Mouse (Mus musculus): ENCODE measurements at regions not wholly inside any gene's neighbourhood (a gene's known extent, or its start where the extent isn't known, plus 50 kb on each side); places are given as distances from the start of the nearest gene placed in this dataset.
A peak's percentile ranks its signal among the peaks of the same experiment; 100 is the strongest.

DNA sequence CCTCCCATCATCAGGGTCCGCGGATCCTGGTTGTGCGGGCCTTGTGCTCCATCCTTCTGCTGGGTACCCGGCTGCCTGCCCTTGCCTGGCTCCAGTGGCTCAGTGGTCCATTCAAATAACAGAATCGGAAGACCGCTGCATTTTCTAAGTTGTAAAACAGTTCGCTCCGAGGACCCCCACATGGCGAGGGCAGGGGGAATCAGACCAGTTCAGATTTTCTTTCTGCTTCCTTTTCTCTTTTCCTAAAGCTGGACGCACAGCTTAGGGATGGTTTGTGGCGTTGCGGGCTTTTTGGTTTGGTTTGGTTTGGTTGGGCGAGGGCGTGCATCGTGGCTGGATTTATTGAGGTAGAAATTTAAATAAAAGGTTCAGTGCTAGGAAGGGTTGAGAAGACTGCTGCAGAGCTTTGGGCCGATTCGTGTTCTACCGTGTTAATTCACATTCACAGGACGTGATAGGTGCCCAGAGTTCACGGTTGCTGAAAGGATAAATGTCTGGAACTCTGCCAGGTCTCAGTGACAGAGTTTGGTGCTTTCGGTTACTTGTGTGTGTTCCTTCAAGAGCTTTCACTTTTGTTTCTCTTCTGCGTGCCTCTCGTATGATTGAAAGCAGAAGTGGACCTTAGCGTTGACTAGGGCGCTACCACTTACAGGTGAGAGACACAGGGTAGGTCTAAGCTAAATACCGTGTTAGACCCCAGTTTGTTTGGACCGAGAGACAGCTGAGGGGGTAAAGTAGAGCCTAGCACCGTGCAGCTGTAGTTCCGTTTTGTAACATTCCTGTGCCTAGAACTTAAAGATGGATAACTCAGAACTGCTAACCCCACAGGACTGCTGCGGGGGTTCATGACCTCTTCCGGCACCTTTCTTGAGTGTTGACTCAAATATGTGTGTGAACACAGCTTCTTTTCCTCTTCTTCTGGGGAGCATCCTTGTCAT, 61.9 kb upstream of the Ak4 start:
- H3K27me3 ChIP-seq (ENCODE audit: control insufficient read depth, insufficient read depth, low read depth, low read length): no peaks in the 10 kb centered on the region
- ATAC-seq (ENCODE audit: low read depth): peak; percentile 27
- H3K9ac ChIP-seq (ENCODE audit: low read length): peak overlapping the region; percentile 84

DNA sequence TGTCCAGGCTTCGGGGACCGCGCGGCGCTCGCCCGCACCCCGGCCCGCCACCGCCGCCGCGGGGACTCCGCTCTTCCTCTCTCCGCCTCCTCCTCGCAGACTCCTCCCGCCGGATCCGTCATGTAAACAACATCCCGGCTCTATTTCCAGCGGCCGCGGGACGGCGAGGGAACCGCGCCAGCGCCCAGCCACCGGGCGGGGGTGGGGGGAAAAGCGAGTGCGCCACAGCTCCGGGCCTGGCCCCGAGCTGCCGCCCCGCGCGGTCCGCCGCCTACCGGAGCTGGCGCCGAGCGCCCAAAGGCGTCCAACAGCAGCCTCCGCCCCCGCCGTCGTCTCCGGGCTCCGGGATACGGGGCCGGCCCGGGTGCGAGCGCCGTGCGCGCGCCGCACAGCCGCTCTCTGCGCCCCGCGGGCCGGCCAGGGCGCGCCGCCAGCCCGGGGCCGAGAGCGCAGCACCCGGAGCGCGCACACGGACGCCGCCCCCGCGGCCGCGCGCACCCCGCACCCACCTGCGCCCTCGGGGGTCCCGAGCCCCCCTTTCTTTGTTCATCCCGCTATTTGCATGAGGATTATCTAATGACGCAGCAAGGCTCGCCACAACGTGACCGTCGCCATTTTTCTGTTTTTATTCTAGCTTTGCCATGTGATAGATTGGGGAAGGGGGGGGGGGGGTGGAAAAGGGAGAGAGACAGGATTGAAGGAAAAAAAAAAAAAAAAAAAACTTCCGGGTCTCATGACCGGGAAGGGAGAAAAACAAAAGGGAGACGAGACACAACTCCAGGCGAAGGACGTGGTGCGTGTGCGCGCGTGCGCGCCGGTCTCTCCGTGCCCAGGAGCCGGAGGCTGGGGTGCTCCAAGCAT, 62.8 kb upstream of the Ak4 start:
- H3K4me3 ChIP-seq (ENCODE audit: low read length): peak overlapping the region; percentile 79
- H3K4me2 ChIP-seq (ENCODE audit: low read depth, low read length): peak overlapping the region; percentile 99
- peak overlapping the region; percentile 72 for H3K27ac ChIP-seq (ENCODE audit: low read length)
- WGBS: under 1% methylated on average over 88 of the region's 107 CpGs
- ATAC-seq (ENCODE audit: low read depth): peak; percentile 82
- H3K9ac ChIP-seq (ENCODE audit: low read length): peak overlapping the region; percentile 84
- H3K4me1 ChIP-seq (replicated peaks; ENCODE audit: control insufficient read depth, insufficient read depth, low read length): peaks cover 12% of the 10 kb centered on the region
- H3K9me3 ChIP-seq (ENCODE audit: control insufficient read depth, low read length): no peaks in the 10 kb centered on the region
- H3K27me3 ChIP-seq (ENCODE audit: control insufficient read depth, insufficient read depth, low read depth, low read length): no peaks in the 10 kb centered on the region
- no peaks in the 10 kb centered on the region for H3K36me3 ChIP-seq (ENCODE audit: control insufficient read depth, insufficient read depth, low read length)

More for the DNA sequence above, 61.9 kb upstream of the Ak4 start:
- H3K4me2 ChIP-seq (ENCODE audit: low read depth, low read length): peak overlapping the region; percentile 99
- peak overlapping the region; percentile 72 for H3K27ac ChIP-seq (ENCODE audit: low read length)
- no peaks in the 10 kb centered on the region for H3K9me3 ChIP-seq (ENCODE audit: control insufficient read depth, low read length)
- WGBS: 3% methylated on average over 31 of the region's 31 CpGs
- peaks cover 12% of the 10 kb centered on the region for H3K4me1 ChIP-seq (replicated peaks; ENCODE audit: control insufficient read depth, insufficient read depth, low read length)
- H3K4me3 ChIP-seq (ENCODE audit: low read length): peak overlapping the region; percentile 79
- H3K36me3 ChIP-seq (ENCODE audit: control insufficient read depth, insufficient read depth, low read length): no peaks in the 10 kb centered on the region

DNA sequence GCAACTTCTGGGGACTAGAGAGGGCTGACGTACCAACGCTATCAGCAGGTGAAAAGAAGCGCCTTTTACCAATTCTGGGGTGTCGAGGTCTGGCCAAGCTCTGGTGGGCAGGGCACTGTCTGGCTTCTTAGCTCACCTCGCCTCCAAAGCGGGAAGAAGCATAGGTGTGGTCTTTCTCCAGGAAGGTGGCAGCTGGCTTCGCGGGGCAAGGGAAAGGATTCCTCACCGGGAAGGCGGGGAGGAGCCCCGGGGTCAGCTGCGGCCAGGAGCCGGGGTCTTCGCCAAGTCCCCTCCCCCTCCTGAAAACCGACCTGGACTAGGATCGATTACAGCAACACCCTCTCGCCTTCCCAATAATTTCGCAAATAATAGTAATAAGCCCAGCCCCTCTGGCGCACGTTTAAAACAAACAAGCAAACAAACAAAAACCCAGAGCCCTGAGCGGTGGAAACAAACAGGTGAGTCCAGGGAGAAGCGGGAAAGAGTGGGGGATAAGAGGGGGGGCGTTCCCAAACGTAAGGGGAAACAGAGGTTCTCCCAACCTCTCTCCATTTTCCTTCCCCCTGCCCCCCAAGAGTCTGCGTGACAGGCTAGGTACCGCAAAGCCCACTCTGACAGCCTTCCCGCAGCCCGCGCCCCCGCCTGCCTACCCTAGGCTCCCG, 63.5 kb upstream of the Ak4 start:
- ATAC-seq (ENCODE audit: low read depth): no peak
- 1% methylated on average over 30 of the region's 31 CpGs for WGBS
- Histone ChIP-seq H3K4me2 (ENCODE audit: low read depth, low read length) (peak overlapping the region; percentile 99), H3K4me1 (replicated peaks; ENCODE audit: control insufficient read depth, insufficient read depth, low read length) (peaks cover 12% of the 10 kb centered on the region), H3K36me3 (ENCODE audit: control insufficient read depth, insufficient read depth, low read length) (no peaks in the 10 kb centered on the region), H3K27me3 (ENCODE audit: control insufficient read depth, insufficient read depth, low read depth, low read length) (no peaks in the 10 kb centered on the region), H3K9me3 (ENCODE audit: control insufficient read depth, low read length) (no peaks in the 10 kb centered on the region), H3K27ac (ENCODE audit: low read length) (peak overlapping the region; percentile 72), H3K4me3 (ENCODE audit: low read length) (peak overlapping the region; percentile 79), H3K9ac (ENCODE audit: low read length) (peak overlapping the region; percentile 84)

DNA sequence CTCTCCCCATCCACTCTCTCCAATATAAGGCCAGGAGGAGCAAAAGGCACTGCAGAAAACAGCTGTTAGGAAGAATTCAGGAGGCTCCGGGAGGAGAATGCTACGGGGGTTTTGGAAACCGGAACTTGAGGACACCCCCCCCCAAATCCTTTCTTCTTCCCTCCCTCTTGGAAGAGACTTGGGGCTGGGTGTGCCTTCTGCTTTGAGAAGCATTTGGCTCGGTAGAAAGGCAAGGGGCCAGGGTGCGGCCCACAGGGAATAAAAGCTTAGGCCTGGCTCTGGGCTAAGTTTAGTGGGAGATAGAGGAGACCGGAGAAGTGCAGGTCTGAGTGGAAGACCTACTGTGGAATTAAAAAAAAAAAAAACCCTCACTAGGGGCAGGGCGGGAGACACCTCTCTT, 64.1 kb upstream of the Ak4 start:
- Histone ChIP-seq H3K9ac (ENCODE audit: low read length) (peak overlapping the region; percentile 53), H3K27ac (ENCODE audit: low read length) (no peak overlapping the region)
- no peak for ATAC-seq (ENCODE audit: low read depth)

DNA sequence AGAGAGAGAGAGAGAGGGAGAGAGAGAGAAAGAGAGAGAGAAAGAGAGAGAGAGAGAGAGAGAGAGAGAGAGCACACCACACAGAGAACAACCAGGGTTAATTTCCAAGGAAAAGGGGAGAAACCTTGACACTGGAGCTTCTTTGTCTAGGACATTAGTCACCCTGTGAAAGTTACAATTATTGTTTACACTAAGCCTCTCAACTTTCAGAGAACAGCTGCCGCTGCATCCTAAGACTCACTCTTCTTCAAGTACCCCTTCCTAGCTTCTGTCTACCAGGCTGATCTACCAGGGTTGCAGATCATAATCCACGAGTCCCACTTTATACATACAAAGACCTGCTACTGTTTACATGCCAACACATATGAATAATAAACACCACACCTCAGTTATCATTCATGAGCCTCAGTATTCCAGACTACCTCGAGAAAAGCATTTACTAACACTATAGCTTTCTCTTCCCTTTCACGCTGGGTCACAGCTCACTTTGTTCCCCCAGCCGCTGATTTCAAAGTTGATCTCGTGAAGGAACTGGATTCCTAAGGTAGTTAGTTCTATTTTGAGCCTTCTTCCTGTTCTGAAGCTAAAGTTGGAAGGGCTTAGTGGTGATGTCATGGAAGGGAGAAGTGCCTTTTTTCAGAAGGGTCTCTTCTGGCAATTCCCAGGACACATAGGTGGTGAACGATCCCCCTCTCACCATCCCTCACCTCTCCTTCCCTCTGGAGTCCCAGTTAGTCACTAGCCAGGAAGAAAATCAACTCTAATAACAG, 64.8 kb upstream of the Ak4 start:
- Histone ChIP-seq H3K9me3 (ENCODE audit: control insufficient read depth, low read length) (no peaks in the 10 kb centered on the region), H3K27ac (ENCODE audit: low read length) (no peak overlapping the region), H3K4me3 (ENCODE audit: low read length) (peak overlapping the region; percentile 79; the same call in 1 of the 2 replicates), H3K9ac (ENCODE audit: low read length) (no peak overlapping the region; the same call in 1 of the 2 replicates), H3K36me3 (ENCODE audit: control insufficient read depth, insufficient read depth, low read length) (no peaks in the 10 kb centered on the region), H3K4me1 (replicated peaks; ENCODE audit: control insufficient read depth, insufficient read depth, low read length) (peaks cover 12% of the 10 kb centered on the region), H3K4me2 (ENCODE audit: low read depth, low read length) (peak overlapping the region; percentile 99), H3K27me3 (ENCODE audit: control insufficient read depth, insufficient read depth, low read depth, low read length) (no peaks in the 10 kb centered on the region)
- WGBS: 14% methylated on average over 7 of the region's 7 CpGs
- ATAC-seq (ENCODE audit: low read depth): no peak

More for the DNA sequence above, 64.1 kb upstream of the Ak4 start:
- H3K36me3 ChIP-seq (ENCODE audit: control insufficient read depth, insufficient read depth, low read length): no peaks in the 10 kb centered on the region
- peaks cover 12% of the 10 kb centered on the region for H3K4me1 ChIP-seq (replicated peaks; ENCODE audit: control insufficient read depth, insufficient read depth, low read length)
- H3K4me3 ChIP-seq (ENCODE audit: low read length): peak overlapping the region; percentile 79
- peak overlapping the region; percentile 99 for H3K4me2 ChIP-seq (ENCODE audit: low read depth, low read length)
- no peaks in the 10 kb centered on the region for H3K9me3 ChIP-seq (ENCODE audit: control insufficient read depth, low read length)
- H3K27me3 ChIP-seq (ENCODE audit: control insufficient read depth, insufficient read depth, low read depth, low read length): no peaks in the 10 kb centered on the region
- 13% methylated on average over 7 of the region's 7 CpGs for WGBS

DNA sequence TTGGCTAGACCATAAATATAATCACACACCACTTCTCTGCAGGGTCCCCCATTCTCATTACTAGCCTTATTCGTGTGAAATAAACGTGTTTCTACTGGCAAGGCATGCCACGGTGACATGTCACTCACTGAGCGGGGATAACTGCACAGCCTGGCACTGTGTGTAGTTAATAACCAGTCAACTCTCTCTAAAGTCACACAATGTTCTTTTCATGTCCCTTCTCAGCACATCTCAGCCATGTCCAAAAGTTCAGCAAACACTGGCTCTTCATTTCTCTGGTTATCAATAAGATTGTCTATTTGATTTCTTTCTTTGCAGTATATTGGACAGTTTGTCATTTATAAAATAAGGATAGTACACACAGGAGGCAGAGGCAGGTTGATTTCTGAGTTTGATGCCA, 66.9 kb upstream of the Ak4 start:
- Histone ChIP-seq H3K36me3 (ENCODE audit: control insufficient read depth, insufficient read depth, low read length) (no peaks in the 10 kb centered on the region), H3K4me1 (replicated peaks; ENCODE audit: control insufficient read depth, insufficient read depth, low read length) (peaks cover 12% of the 10 kb centered on the region), H3K27me3 (ENCODE audit: control insufficient read depth, insufficient read depth, low read depth, low read length) (no peaks in the 10 kb centered on the region), H3K4me2 (ENCODE audit: low read depth, low read length) (no peak overlapping the region), H3K4me3 (ENCODE audit: low read length) (no peak overlapping the region), H3K9ac (ENCODE audit: low read length) (no peak overlapping the region), H3K27ac (ENCODE audit: low read length) (no peak overlapping the region), H3K9me3 (ENCODE audit: control insufficient read depth, low read length) (no peaks in the 10 kb centered on the region)
- no peak for ATAC-seq (ENCODE audit: low read depth)
- 82% methylated on average over 4 of the region's 4 CpGs for WGBS

DNA sequence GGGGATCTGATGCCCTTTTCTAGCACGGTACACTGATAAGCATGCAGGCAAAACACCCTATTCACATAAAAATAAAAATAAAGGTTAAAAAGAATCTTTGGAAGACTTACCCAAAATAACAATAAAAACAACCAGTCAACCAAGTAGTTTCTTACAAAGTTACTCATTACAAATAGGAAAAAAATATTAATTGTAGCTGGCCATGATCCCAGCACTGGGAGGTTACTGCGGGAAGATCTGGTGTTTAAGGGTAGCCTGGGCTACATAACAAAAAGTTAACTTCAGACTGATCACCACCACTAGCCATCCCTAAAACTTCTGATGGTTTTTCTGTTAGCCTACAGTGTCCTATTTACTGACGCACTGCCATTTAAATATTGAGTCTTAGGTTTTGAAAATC, 67.4 kb upstream of the Ak4 start:
- H3K27me3 ChIP-seq (ENCODE audit: control insufficient read depth, insufficient read depth, low read depth, low read length): no peaks in the 10 kb centered on the region
- H3K4me2 ChIP-seq (ENCODE audit: low read depth, low read length): no peak overlapping the region
- no peaks in the 10 kb centered on the region for H3K36me3 ChIP-seq (ENCODE audit: control insufficient read depth, insufficient read depth, low read length)
- H3K4me1 ChIP-seq (replicated peaks; ENCODE audit: control insufficient read depth, insufficient read depth, low read length): peaks cover 12% of the 10 kb centered on the region
- H3K9me3 ChIP-seq (ENCODE audit: control insufficient read depth, low read length): no peaks in the 10 kb centered on the region
- ATAC-seq (ENCODE audit: low read depth): no peak
- H3K27ac ChIP-seq (ENCODE audit: low read length): no peak overlapping the region
- H3K4me3 ChIP-seq (ENCODE audit: low read length): no peak overlapping the region
- 93% methylated on average over 3 of the region's 3 CpGs for WGBS
- no peak overlapping the region for H3K9ac ChIP-seq (ENCODE audit: low read length)

DNA sequence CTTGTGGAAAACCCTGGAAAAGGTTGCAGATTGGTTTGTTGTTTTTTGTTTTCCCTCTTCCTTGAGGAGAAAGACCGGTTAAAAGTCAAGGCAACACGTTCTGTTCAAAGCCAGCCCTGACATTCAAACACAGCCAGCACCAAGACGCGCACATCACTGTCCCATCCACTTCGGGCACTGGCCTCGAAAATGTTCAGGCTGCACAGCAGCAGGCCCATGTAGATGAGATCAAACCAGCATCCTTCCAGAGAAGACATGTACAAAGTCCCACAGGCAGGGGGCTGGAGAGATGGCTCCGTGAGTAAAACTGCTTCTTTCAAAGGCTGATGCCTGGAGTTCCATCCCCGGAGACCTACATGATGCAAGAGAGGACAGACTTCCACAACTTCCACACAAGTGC, 68.4 kb upstream of the Ak4 start:
- no peaks in the 10 kb centered on the region for H3K27me3 ChIP-seq (ENCODE audit: control insufficient read depth, insufficient read depth, low read depth, low read length)
- H3K9ac ChIP-seq (ENCODE audit: low read length): no peak overlapping the region
- peaks cover 12% of the 10 kb centered on the region for H3K4me1 ChIP-seq (replicated peaks; ENCODE audit: control insufficient read depth, insufficient read depth, low read length)
- H3K36me3 ChIP-seq (ENCODE audit: control insufficient read depth, insufficient read depth, low read length): peaks cover 3% of the 10 kb centered on the region; the same call in 1 of the 2 replicates
- H3K9me3 ChIP-seq (ENCODE audit: control insufficient read depth, low read length): no peaks in the 10 kb centered on the region
- H3K4me3 ChIP-seq (ENCODE audit: low read length): no peak overlapping the region
- H3K4me2 ChIP-seq (ENCODE audit: low read depth, low read length): no peak overlapping the region
- no peak for ATAC-seq (ENCODE audit: low read depth)
- H3K27ac ChIP-seq (ENCODE audit: low read length): no peak overlapping the region
- 85% methylated on average over 8 of the region's 8 CpGs for WGBS

All from lung, embryonic 16.5 days (tissue).